Mouse (Mus musculus) 3T3-L1 (cell line): ENCODE measurements around the gene Cryzl2.

Experiments
- DNase-seq: peaks from one replicate; pipeline ENCODE4 v3.0.0-alpha.2; 2015; ENCODE audit warnings: low read depth, low spot score

Cryzl2 gene

DNA sequence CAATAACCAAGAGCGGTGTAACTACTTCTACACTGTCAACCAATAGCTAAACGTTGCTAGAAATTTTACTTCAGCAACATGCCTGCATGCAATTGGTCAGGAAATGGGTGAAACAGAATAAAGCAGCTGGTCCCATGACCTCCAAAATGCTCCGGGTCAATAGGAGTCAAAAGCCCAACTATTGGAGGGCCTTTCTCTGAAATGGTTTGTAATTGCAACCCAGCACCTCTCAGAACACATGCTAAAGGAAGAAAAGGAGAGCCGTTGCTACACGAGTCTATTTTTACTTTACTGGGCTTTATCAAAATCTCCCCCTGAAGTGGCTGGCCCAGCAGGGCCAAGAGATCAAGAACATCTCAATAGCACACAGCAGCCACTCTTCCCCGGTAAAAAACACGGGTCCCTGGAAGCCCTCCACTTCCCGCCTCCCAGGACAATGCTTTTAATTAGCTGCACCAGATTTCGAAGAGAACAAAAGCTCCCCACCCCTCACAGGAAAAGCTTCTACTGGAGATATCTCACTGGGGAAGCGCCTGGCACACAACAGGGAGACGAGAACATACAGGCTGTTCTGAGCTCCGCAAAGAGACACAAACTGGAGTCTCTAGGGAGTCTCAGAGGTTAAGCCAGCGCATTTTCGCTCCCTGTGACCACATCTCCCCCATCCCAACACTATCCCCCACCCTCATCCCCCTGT lies 15.2 kb upstream of the Cryzl2 start:
- no peak for DNase-seq

DNA sequence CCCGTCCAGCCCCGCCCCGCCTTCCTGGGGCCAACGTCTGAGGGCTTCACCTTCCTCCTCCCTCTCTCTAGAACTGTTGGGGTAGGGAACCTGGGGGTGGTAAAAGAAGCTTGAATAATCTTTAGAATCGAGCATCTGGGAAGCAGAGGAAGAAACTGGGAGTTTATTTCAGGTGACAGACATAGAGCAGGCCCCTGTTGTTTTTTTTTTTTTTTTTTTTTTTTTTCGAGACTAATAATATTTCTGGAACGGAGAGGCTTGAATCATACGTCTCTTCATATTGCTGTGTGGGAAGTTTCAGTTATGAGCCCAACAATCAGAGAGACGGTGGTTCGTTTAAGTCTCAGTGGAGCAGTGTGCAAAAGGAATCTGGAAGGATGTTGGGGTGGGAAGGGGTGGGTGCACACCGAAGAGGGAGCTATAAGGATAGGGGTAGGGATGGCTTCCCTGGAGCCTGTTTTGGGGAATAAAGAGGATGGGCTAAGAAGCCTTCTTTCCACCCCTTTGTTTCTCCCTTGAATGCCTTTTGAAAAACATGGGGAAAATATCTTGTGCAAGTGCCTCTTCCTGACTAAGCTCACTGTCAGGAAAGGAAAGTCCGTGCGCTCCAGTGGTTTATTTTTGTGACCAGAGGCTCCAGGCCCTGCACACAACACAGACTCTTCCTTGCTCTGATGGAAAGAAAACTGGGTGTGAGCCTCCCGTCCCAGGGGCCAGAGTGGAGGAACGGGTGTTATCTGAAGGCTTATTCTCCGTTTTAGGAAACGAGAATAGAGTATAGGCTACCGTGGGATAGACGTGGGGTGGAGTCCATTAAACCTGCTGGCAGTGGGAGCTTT lies 14.4 kb upstream of the Cryzl2 start:
- no peak for DNase-seq

DNA sequence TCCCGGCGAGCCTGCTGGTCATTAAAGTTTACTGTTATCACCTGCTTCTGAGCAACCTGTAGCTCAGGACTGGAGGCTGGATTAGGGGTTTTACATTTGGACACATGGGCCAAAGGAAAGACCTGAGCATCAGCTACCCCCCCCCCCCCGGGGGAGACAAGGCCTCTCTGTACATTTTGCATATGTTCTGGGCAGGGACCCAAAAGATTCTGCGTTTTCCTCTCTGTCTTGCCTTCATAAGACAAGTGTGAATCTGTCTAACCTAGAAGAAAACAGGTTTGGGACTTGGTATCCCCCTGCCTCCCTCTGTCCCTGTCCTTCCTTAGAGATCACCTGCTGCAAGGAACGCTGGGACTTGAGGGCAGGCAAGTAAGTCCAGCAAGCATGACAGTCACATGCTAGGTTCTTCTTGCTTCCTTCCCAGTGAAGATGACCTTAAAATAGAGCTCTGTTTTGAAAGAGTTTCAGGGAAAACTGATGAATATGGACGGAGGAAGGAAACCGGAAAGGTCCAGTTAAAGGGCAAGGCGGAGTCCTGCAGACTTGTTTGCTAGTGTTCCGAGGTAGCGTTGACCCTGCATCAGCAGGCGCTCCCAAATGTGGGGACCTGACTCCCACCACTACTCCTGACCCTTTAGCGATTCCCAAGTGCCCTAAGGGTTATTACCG lies 13.6 kb upstream of the Cryzl2 start:
- DNase-seq: no peak

DNA sequence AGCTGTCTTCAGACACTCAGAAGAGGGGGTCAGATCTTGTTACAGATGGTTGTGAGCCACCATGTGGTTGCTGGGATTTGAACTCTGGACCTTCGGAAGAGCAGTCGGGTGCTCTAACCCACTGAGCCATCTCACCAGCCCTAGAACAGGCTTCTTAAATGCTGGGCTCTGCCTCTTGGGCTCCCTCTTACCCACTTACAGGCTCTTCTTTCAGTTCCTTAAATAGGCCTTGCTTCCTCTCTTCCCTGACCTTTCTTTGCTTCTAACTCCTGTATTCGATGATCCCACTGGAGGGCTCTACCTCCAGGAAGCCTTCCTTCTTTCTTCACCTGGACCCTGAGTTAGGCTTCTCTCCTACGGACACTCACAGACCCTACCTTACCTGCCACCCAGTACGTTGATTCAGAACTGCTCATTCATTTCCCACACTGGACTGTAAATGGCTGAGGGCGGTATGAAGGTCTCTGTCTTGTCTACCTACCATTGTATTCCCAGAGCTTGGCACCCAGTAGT lies 12.9 kb upstream of the Cryzl2 start:
- DNase-seq: no peak

DNA sequence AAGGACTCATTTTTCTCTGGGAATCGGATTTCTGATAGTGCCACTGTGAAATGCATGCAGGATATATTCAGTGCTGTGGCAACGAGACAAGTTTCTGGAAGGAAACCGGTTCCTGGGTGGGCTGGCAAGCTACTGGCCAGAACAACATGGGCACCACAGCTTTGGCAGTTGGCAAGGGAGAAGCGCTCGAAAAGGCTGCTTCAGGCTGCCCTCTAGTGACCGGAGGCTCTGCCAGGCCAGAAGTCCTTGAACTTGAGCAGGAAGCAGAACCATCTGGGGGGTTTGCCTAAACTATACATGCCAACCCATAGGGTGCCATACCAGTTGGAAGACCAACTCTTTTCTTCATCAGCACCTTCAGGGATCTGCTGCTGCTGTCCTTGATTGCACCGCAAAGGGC lies 12.1 kb upstream of the Cryzl2 start:
- peak; percentile 71 for DNase-seq

DNA sequence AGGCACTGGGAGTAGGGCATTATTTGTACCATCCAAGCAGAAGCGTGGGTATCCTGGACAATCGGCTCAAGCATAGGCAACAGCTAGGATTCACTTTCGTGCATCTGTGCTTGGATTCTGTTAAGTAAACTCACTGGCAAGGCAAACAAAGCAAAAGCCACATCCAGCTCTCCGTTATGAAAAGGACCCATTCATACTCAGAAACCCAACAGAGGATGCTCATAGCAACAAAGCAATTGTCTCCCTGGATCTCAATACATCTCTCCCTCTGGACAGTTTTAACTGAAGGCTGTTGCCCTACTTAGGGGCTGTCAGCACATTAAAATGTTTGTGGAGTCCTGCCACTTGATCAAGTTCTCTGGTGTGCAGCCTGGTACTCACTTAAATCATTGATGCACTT lies 11.2 kb upstream of the Cryzl2 start:
- DNase-seq: no peak

DNA sequence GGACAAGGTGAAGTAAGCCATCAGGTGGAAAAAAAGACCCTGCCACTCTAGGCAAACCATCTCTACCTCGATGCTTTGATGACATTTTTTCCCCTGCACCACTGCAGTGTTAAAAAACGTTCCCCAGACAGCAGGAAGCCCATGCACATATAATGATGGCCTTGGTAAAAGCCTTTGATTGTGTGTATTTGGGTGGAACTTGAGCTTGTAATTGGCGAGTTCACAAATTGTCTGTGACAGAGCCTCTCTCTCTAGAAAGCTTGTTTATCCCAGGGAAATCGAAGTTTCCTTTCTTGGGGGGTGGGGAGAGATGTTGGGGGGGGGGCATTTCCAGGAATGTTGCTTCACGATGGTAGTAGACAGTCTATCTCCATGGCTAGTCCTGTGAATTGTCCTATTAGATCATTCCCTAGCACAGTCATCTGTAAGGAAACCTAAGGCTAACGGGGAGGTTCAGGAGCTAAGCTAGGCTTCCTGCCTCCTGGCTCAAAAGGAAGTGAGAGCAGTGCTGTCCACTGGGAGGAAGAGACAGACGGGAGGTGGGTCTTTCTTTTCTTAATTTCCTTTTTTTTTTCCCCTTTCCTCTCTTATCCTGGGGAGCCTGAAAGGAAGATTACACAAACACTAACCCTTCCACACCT lies 10.1 kb upstream of the Cryzl2 start:
- no peak for DNase-seq

DNA sequence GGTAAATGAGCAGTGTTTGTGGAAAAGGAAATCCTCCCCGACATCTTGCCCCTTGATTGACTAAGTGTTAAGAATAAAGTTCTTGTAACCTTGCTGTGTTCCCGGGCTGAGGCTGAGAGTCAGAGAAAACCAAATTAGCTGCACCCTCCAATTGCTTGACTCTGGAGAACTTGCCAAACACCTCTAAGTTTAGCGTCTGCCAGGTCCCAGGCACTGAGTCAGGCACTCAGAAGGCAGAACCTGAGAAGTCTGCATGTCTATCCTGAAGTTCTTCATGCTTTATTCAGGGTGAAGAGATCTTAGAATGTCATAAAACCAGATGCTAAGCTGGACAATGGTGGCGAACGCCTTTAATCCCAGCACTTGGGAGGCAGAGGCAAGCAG lies 9.6 kb upstream of the Cryzl2 start:
- no peak for DNase-seq

DNA sequence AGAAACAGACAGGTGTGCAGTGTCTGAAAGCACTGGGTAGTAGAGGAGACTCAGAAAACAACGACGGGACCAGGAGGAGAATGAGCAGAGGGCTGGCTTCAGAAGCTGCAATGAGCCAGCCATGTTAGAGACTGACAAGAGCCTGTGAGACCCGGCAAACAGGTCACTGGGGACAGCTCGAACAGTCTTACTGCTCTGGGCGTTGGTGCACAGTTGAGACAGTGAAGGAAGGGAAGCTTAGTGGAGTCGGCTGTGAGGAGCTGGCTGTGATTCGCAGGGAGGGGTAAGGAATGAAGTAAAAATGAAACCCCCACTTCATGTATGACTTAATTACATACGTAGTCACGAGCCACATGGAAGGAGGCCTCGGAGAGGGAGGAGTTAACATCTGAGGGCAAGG lies 8.8 kb upstream of the Cryzl2 start:
- no peak for DNase-seq

DNA sequence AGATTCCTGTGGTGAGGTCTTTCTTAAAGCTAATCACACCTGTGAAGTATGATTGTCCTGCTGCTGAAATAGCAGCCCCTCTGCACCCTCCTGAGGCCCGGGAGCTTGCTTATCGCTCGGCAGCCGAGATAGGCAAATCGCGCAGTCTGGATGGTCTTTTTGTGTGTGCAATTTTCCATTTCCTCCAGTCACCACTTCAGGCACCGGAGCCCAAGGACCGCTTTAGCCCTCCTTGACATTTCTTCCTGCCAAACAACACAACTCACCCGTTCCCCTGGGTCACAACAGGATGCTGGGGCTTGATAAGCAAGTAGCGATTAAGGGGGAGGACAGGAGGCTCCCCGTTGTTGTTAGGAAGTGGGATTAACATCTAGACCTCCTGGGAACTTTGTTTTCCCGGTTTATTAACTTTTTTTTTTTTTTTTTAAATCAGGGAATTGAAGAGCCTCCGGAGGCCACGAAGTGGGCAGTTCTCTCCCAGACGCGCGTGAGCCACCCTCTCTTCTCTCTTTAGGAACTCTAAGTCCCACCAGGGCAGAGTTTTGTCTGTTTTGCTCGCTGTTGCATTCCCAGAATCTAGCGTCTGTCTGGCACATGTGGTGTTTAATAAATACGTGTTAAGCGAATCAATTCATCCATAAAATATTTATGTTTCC lies 8.3 kb upstream of the Cryzl2 start:
- no peak for DNase-seq

DNA sequence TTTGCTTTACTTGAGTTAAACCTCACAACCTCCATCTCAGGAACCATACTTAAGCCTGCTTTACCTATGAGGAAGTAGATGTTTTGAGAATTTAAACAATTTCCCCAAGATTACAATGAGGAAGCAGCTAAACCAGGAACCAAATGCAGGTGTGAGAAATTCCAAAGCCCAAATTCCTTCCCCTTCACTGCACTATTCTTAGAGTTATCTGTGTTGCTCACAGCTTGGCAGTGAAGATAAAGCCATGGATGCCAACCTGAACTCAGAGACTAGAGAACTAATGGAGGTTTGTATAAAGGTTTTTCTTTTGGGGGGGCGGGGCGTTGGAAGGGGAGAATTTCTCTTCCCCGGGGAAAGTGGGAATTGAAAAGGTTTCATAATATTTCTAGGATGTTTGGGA lies 6.1 kb upstream of the Cryzl2 start:
- DNase-seq: no peak

DNA sequence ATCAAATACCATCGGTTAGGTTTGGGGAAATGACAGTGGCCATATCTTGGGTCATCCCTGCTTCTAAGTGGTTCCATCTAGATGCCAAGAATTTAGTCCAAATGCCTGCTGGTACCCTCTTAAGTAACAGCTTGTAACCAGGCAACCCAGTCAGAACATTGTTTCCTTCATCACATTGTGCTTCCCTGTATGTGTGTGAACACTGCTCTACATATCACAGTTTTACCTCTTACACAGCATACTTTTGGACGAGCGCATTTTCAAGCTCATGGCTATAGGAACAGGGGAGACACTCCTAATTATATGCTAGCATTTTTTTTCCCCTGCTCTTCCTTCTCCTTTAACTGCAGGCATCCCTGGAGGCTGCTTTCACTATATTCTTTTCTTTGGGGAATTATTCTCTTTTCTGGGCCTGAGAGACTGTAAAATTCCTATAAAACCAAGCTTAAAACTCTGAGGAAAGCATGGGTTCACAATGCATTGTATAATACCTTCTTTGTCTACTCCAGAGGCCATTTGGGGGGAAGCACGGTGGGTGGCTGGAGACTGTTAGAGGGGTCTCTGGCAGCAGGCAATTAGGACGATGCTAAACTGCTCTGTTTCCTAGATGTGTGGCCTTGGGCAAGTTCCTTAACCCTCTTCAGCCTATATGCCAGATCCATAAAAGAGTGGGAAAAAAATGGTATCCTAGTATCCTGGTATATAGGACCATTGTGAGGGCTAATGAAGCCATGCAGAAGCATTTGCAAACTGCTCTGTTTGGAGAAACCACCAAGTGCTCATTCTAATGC lies 5.4 kb upstream of the Cryzl2 start:
- DNase-seq: no peak

DNA sequence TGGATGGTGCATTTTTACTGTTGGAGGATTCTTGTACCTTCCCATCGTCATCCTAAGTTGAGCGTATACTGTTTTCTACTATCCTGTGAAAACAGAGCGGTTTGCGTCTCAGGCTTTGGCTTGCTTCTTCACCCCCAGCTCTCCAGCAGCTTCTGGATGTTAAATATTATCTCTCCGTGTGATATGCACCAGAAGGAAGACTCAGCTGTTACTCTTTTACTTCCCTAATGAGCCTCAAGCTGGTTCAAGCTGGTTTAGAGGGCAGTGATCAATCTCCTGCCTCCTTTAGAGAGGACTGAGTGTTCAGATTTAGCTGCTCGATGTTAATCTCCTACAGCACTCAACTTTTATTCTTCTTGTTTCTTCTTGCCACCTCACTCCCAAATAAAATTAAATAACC lies 3.5 kb upstream of the Cryzl2 start:
- no peak for DNase-seq

DNA sequence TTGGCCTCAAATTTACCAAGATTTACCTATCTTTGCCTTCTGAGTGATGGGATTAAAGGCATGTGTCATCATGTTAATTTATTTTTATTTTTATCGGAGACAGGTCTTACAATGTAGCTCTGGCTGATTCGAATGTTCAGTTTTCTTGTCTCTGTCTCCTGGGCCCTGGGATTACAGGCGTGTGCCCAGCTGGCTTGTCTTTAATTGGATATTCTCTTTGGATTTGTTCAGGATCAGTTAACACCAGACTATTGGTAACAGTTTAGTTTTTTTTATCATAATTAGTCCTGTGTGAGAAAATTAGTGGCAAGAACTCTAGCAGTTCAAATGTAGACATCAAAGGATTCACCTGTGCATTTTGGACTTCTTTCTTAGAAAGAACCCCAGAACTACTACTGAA lies 588 bp upstream of the Cryzl2 start:
- no peak for DNase-seq

DNA sequence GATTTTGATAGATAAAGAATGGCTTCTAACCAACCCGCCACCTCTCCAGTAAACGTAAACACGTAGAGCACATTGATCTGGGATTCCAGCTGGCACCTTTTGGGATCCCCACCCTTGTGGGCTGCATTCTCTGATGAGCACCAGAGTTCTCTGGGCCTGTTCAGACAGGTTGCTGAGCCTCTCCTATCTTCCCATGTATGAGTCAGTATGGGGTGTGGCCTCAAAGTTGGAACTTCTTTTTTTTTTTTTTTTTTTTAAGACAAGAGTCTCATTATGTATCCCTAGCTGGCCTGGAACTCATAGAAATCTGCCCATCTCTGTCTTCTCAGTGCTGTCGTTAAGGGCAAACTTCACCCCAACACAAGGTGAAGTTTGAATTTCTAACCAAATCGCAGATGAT lies 1.5 kb downstream of the Cryzl2 start:
- DNase-seq: peak; percentile 55

DNA sequence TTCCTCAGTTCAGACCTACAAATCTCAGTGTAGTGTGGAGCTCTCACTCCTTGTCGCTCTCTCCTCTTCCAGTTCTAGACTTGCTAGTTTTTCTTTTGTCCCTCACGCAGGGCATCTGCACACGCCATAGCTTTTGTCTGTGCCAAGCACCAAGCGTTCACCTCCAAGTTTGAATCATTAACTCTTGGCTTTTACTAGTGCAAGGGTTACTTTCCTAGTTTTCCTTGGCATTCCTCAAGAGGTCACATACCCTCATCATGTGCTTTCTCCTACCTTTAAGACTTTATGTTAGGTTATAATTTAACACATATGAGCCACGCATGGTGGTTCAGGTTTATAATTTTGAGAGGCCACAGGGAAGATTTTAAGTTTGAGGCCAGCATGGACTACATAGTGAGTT lies 2.9 kb downstream of the Cryzl2 start:
- DNase-seq: no peak

DNA sequence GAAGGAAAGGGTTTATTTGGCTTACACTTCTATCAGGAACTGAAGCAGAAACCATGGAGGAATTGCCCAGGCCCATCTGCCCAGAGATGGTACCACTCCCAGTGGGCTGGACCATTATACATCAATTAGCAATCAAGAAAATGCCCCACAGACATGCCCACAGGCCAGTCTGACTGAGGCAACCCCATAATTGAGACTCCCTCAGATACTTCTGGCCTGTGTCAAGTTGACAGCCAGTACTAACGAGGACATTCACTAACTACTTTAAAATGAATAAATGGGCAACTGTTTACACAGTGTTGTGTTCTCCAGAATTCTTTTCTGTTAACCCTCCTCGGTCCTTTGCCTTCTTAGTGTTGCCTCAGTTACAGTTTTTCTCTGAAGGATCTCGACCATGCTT lies 4.0 kb downstream of the Cryzl2 start:
- no peak for DNase-seq

DNA sequence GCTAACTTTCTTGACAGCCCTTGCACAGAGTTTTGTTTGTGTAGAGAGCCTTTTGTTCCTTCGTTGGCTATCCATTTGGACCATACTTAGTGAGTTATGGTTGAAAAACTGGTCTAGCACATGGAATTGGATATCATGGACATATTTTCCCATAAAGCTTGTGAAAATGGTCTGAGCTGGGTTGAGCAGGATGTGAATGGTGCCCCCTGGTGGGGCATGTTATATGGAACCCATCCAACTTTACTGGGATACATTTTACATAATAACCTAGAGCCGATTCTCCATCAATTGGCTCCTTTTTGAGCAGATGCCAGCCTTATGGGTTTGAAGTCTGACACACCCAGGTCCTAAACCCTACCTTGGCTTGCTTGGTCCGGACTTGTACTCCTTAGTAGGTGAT lies 6.8 kb downstream of the Cryzl2 start:
- DNase-seq: peak; percentile 61

DNA sequence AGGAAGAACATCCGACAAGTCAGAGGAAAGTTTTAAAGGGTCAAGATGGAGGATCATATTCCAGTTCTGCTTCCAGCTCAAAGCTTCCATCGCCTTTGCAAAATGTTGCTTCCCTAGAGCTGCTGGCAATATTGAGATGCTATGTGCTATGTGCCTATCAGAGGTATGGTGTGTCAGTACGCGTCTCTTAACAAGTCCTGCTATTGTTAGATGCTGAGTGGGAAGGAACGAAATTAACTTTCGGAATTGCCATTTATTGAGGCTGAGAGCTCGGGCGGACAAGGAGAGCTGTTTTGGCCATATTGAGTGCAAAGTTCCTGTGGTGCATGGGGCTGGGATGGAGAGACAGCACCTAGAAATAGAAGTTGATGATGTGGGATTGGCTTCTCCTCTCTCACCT lies 9.5 kb downstream of the Cryzl2 start:
- DNase-seq: no peak

DNA sequence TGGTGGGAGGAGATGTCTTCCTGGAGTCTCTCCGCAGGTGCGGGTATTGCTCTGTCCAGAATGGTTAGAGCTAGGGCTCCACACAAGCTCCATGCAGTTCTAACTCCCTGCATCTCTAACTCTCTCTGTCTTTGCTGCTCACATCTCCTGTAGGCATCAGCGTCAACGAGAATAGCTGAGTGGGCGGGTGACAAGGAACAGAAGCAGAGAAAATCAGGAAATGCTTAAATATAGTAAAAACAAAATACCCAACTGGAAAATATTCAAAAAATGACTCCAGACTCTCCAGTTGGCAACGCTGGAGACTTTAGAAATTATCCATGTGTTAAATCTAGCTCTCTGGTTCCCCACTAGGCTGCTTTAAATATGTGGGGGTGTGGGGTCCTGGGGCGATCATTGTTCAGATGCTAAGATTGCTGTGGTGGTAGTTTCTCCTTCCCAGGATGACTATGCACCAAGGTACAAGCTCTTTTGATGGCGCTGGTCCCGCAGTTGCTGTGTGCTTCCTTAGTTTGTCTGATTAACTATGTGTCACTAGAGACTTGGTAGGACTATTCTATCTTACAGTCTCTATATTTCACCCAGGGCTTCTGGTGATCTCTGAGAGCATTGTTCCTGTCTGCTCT lies 12.5 kb downstream of the Cryzl2 start:
- no peak for DNase-seq
